Mouse (Mus musculus): ENCODE results near the gene Mtif3. TPM values are rescaled to one million over a fixed set of nuclear protein-coding genes. Genes with fewer than 3 reads are reported as not detected.

The Mtif3 gene
- 1.1 and 7.1 TPM in 2 replicates for polyA plus RNA-seq (2012; ENCODE audit: low replicate concordance)

GRCm38 (mm10) chr5:146963118-146963936 lies at the start of gene Mtif3:
Gene Mtif3 (minus strand): TSS chr5:146963800.

DNA sequence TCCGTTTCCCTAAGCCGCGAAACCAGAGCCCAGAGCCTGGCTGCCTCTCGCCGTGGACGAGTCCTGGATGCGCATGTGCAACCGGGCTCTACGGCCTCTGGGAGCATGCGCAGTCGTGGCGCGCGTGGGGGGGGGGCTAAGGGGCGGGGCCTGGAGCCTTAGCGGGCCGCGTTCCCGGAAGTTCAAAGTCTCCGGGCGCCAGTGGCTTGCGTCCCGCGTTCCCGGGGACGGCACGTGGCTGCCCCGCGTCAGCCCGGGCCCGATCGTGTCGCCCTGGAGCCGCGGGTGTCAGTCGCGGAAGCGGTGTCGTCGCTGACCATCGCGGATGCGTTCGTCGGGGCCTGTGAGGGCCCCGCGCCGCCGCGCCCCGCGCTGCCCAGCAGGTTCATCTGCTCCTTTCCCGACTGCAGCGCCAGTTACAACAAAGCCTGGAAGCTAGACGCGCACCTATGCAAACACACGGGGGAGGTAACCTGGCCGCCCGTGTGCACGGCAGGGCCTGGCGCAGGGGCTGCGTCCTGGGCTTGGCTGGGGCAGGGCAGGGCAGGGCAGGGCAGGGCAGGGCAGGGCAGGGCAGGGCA lies 15.0 kb downstream of the Mtif3 start, which contains the start of gene Gtf3a:
Gene Gtf3a, plus strand, starts transcription at position 150 of the 581 bp plus-strand sequence.

Other genes starting within 250 kb of the Mtif3 start
- gene Usp12, start 168.8 kb downstream of the Mtif3 start, polyA plus RNA-seq (2012; ENCODE audit: low replicate concordance), result 4.2 and 7.3 TPM in 2 replicates
- 19.7 and 36.0 TPM in 2 replicates for gene Rpl21, start 130.9 kb downstream of the Mtif3 start, polyA plus RNA-seq (2012; ENCODE audit: low replicate concordance)
- gene Rasl11a, start 118.7 kb downstream of the Mtif3 start, polyA plus RNA-seq (2012; ENCODE audit: low replicate concordance), result 1.0 and 1.8 TPM in 2 replicates
- 102 and 124 TPM in 2 replicates for gene Gtf3a, start 15.1 kb downstream of the Mtif3 start, polyA plus RNA-seq (2012; ENCODE audit: low replicate concordance)
- gene Lnx2, start 112.8 kb upstream of the Mtif3 start, polyA plus RNA-seq (2012; ENCODE audit: low replicate concordance), result 10.8 and 21.0 TPM in 2 replicates
- gene Polr1d, start 113.2 kb upstream of the Mtif3 start, polyA plus RNA-seq (2012; ENCODE audit: low replicate concordance), result 39.6 and 57.2 TPM in 2 replicates
- not detected in 2 replicates for gene Gsx1, start 224.9 kb upstream of the Mtif3 start, polyA plus RNA-seq (2012; ENCODE audit: low replicate concordance)

Data from leukemia stem cell, adult 10-12 weeks (primary cell).